Mouse (Mus musculus): ENCODE measurements around the gene Mroh3. TPM values are rescaled to one million over a fixed set of nuclear protein-coding genes. Genes with fewer than 3 reads are reported as not detected.
A peak's percentile ranks its signal among the peaks of the same experiment; 100 is the strongest.

The Mroh3 gene
- polyA plus RNA-seq, 1 experiment: 0.11 TPM

- H3K36me3 ChIP-seq (ENCODE audit: control insufficient read depth, insufficient read depth, low read length): peaks cover 74% of the 10 kb centered on the region
- H3K4me3 ChIP-seq (ENCODE audit: control insufficient read depth, insufficient read depth, low read length): no peak overlapping the region
- DNase-seq: peak; percentile 58
- peaks cover 10% of the 10 kb centered on the region for H3K4me1 ChIP-seq (replicated peaks; ENCODE audit: control insufficient read depth, insufficient read depth, low read length)
- no peak overlapping the region for H3K27ac ChIP-seq (ENCODE audit: control insufficient read depth, insufficient read depth, low read length)
- no peaks in the 10 kb centered on the region for H3K27me3 ChIP-seq (ENCODE audit: control insufficient read depth, insufficient read depth, low read length)
- WGBS: 44% methylated on average over 5 of the region's 5 CpGs
- TF ChIP-seq POLR2A (IDR thresholded peaks at IDR 0.05; ENCODE audit: control insufficient read depth, extremely low read depth, insufficient read depth, low read length, poor library complexity) (no peak), CTCF (IDR thresholded peaks at IDR 0.05; ENCODE audit: borderline replicate concordance, control insufficient read depth, extremely low read depth, insufficient read depth, low read length, poor library complexity) (peak; percentile 53; the same call in 1 of the 2 replicates)
Observed at GRCm38 (mm10) chr1:136170109-136170508, 42.5 kb downstream of the Mroh3 start.

DNA sequence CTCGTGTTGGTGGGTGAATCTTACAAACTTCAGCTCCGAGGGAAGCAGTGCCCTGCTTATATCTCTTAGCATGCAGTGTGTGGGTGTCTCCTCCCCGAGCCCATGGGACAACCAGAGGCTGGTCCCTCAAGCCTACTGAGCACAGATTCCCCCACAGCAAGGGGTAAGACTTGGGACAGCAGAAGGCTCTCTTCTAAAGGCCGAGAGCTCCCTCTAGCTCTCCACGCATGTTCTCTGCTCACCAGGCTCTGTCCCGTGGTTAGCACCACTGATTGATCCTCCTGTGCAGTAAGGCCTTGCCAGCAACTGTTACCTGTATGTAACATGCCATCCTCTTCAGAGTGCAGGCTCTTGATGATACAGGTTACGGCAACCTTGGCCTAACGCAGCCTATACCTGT is 45.0 kb downstream of the Mroh3 start:
- TF ChIP-seq POLR2A (IDR thresholded peaks at IDR 0.05; ENCODE audit: control insufficient read depth, extremely low read depth, insufficient read depth, low read length, poor library complexity) (no peak), CTCF (IDR thresholded peaks at IDR 0.05; ENCODE audit: borderline replicate concordance, control insufficient read depth, extremely low read depth, insufficient read depth, low read length, poor library complexity) (no peak)
- 80% methylated on average over 8 of the region's 8 CpGs for WGBS
- no peak overlapping the region for H3K27ac ChIP-seq (ENCODE audit: control insufficient read depth, insufficient read depth, low read length)
- no peak for DNase-seq
- H3K27me3 ChIP-seq (ENCODE audit: control insufficient read depth, insufficient read depth, low read length): no peaks in the 10 kb centered on the region
- H3K36me3 ChIP-seq (ENCODE audit: control insufficient read depth, insufficient read depth, low read length): peaks cover 83% of the 10 kb centered on the region
- H3K4me1 ChIP-seq (replicated peaks; ENCODE audit: control insufficient read depth, insufficient read depth, low read length): no peaks in the 10 kb centered on the region
- no peak overlapping the region for H3K4me3 ChIP-seq (ENCODE audit: control insufficient read depth, insufficient read depth, low read length)

DNA sequence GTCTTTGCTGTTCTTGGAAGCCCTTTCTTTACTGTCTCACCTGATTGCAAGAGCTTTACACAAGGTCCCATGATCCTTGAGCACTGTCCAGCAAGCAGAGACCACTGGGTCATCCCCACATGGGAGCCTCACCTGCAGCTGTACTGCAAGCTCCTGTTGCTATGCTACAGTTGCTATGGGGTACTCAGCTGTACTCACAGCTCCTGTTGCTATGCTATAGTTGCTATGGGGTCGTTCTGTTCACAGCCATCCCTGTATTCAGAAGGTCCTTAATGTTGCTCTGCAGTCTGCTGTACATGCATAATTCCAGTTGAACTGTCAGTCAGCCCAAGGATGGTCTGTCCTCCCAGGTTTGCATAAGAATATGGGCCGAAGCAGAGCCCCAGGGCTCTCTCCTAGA is 47.2 kb downstream of the Mroh3 start:
- H3K4me3 ChIP-seq (ENCODE audit: control insufficient read depth, insufficient read depth, low read length): no peak overlapping the region
- H3K27ac ChIP-seq (ENCODE audit: control insufficient read depth, insufficient read depth, low read length): no peak overlapping the region
- peaks cover 83% of the 10 kb centered on the region for H3K36me3 ChIP-seq (ENCODE audit: control insufficient read depth, insufficient read depth, low read length)
- no peaks in the 10 kb centered on the region for H3K4me1 ChIP-seq (replicated peaks; ENCODE audit: control insufficient read depth, insufficient read depth, low read length)
- TF ChIP-seq CTCF (IDR thresholded peaks at IDR 0.05; ENCODE audit: borderline replicate concordance, control insufficient read depth, extremely low read depth, insufficient read depth, low read length, poor library complexity) (no peak), POLR2A (IDR thresholded peaks at IDR 0.05; ENCODE audit: control insufficient read depth, extremely low read depth, insufficient read depth, low read length, poor library complexity) (no peak)
- DNase-seq: no peak
- H3K27me3 ChIP-seq (ENCODE audit: control insufficient read depth, insufficient read depth, low read length): no peaks in the 10 kb centered on the region
- 97% methylated on average over 2 of the region's 2 CpGs for WGBS

GRCm38 (mm10) chr1:136161333-136161921 is 51.2 kb downstream of the Mroh3 start:
- no peaks in the 10 kb centered on the region for H3K27me3 ChIP-seq (ENCODE audit: control insufficient read depth, insufficient read depth, low read length)
- DNase-seq: no peak
- peaks cover 98% of the 10 kb centered on the region for H3K36me3 ChIP-seq (ENCODE audit: control insufficient read depth, insufficient read depth, low read length)
- no peak overlapping the region for H3K27ac ChIP-seq (ENCODE audit: control insufficient read depth, insufficient read depth, low read length)
- no peak overlapping the region for H3K4me3 ChIP-seq (ENCODE audit: control insufficient read depth, insufficient read depth, low read length)
- 91% methylated on average over 7 of the region's 7 CpGs for whole genome bisulfite sequencing
- H3K4me1 ChIP-seq (replicated peaks; ENCODE audit: control insufficient read depth, insufficient read depth, low read length): no peaks in the 10 kb centered on the region
- no peak for TF ChIP-seq POLR2A (IDR thresholded peaks at IDR 0.05; ENCODE audit: control insufficient read depth, extremely low read depth, insufficient read depth, low read length, poor library complexity)
- no peak for TF ChIP-seq CTCF (IDR thresholded peaks at IDR 0.05; ENCODE audit: borderline replicate concordance, control insufficient read depth, extremely low read depth, insufficient read depth, low read length, poor library complexity)

GRCm38 (mm10) chr1:136160930-136161329 is 51.7 kb downstream of the Mroh3 start:
- no peak overlapping the region for H3K27ac ChIP-seq (ENCODE audit: control insufficient read depth, insufficient read depth, low read length)
- WGBS: 97% methylated on average over 6 of the region's 6 CpGs
- no peak overlapping the region for H3K4me3 ChIP-seq (ENCODE audit: control insufficient read depth, insufficient read depth, low read length)
- DNase-seq: no peak
- no peaks in the 10 kb centered on the region for H3K4me1 ChIP-seq (replicated peaks; ENCODE audit: control insufficient read depth, insufficient read depth, low read length)
- H3K27me3 ChIP-seq (ENCODE audit: control insufficient read depth, insufficient read depth, low read length): no peaks in the 10 kb centered on the region
- TF ChIP-seq CTCF (IDR thresholded peaks at IDR 0.05; ENCODE audit: borderline replicate concordance, control insufficient read depth, extremely low read depth, insufficient read depth, low read length, poor library complexity) (no peak), POLR2A (IDR thresholded peaks at IDR 0.05; ENCODE audit: control insufficient read depth, extremely low read depth, insufficient read depth, low read length, poor library complexity) (no peak)
- H3K36me3 ChIP-seq (ENCODE audit: control insufficient read depth, insufficient read depth, low read length): peaks cover 99% of the 10 kb centered on the region

DNA sequence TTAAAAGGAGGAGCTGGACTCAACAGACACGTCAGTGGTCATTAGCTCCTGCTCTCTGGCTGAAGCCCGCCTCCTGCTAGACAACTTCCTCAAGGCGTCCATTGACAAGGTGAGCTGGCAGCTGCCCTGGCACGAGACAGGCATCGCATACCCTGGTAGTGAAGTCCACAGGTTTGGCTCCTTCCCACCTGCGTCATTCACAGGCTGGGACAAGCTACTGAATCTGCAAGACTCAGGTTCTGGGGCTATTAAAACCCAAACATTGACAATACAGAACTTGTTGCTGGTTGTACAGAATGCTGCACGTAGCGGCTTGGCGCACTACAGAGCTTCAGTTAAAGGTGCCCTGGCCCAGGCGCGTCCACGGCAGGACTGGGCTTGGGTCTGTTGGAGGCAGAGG is 52.3 kb downstream of the Mroh3 start:
- 96% methylated on average over 12 of the region's 12 CpGs for WGBS
- no peak for TF ChIP-seq CTCF (IDR thresholded peaks at IDR 0.05; ENCODE audit: borderline replicate concordance, control insufficient read depth, extremely low read depth, insufficient read depth, low read length, poor library complexity)
- no peak for TF ChIP-seq POLR2A (IDR thresholded peaks at IDR 0.05; ENCODE audit: control insufficient read depth, extremely low read depth, insufficient read depth, low read length, poor library complexity)
- no peaks in the 10 kb centered on the region for H3K27me3 ChIP-seq (ENCODE audit: control insufficient read depth, insufficient read depth, low read length)
- H3K36me3 ChIP-seq (ENCODE audit: control insufficient read depth, insufficient read depth, low read length): peaks cover 99% of the 10 kb centered on the region
- no peak overlapping the region for H3K27ac ChIP-seq (ENCODE audit: control insufficient read depth, insufficient read depth, low read length)
- no peak for DNase-seq
- H3K4me1 ChIP-seq (replicated peaks; ENCODE audit: control insufficient read depth, insufficient read depth, low read length): no peaks in the 10 kb centered on the region
- no peak overlapping the region for H3K4me3 ChIP-seq (ENCODE audit: control insufficient read depth, insufficient read depth, low read length)

- Histone ChIP-seq H3K27ac (ENCODE audit: control insufficient read depth, insufficient read depth, low read length) (no peak overlapping the region), H3K36me3 (ENCODE audit: control insufficient read depth, insufficient read depth, low read length) (peaks cover 98% of the 10 kb centered on the region), H3K4me1 (replicated peaks; ENCODE audit: control insufficient read depth, insufficient read depth, low read length) (no peaks in the 10 kb centered on the region), H3K27me3 (ENCODE audit: control insufficient read depth, insufficient read depth, low read length) (no peaks in the 10 kb centered on the region), H3K4me3 (ENCODE audit: control insufficient read depth, insufficient read depth, low read length) (no peak overlapping the region)
- no peak for TF ChIP-seq CTCF (IDR thresholded peaks at IDR 0.05; ENCODE audit: borderline replicate concordance, control insufficient read depth, extremely low read depth, insufficient read depth, low read length, poor library complexity)
- no peak for TF ChIP-seq POLR2A (IDR thresholded peaks at IDR 0.05; ENCODE audit: control insufficient read depth, extremely low read depth, insufficient read depth, low read length, poor library complexity)
- no peak for DNase-seq
- 93% methylated on average over 12 of the region's 12 CpGs for WGBS
Observed at GRCm38 (mm10) chr1:136159830-136160229, 52.8 kb downstream of the Mroh3 start.

Data from thymus, adult 2 months (tissue).